Mouse (Mus musculus): ENCODE results near the gene Enah. TPM values are rescaled to one million over a fixed set of nuclear protein-coding genes. Genes with fewer than 3 reads are reported as not detected.

Enah gene
- 0.57 and 0.72 TPM in 2 replicates for total RNA-seq (2014; fragmentation: Nextera tagmentation)
- 0.11 and 4.9 TPM in 2 replicates for total RNA-seq (2017)

DNA sequence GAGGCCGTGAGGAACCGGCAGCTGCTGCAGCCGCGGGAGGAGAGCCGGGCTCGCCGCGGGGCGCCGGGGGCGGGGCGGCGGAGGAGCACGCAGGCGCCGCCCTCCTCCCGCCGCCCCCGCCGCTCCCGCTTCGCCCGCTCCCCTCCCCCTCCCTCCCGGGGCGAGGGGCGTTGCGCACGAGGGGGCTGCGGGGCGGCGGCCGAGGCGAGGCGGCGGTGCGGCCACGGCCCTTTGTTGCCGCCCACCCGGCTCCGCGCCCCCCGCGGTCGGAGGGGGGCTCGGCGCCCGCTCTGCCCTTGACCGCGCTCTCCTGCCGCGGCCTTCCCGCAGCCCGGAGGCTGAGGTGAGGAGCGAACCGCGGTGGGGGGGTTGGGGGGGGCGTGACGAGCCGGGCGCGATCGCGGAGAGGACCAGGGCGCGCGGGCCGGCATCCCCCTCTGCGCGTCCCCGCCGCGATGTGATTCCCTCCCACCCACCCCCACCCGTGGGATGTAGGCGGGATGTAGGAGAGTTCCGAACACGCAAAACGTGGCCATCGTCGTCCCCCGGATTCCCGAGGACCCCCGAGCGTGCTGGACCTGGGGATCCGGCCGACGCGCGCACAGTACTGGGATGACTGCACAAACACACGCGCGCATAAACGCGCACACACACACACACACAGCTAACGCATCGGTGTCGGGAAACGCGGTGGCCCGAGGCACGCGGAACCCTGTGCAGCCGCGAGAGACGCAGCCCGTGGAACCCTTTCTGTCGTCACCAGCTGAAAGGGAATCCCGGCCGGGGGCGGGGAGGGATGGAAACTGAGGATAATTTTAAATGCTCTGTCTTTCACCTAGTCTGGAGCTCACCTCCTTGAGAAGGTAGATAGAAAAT, at the start of gene Enah:
Gene Enah, minus strand, starts transcription at position 65 of the 876 bp plus-strand sequence.
- 0 out of 2 replicates have a peak, but pooled peaks have one; percentile 29 for ATAC-seq (replicated peaks; ENCODE audit: low FRiP score, low TSS enrichment, poor library complexity, severe bottlenecking)

- no peak for ATAC-seq (replicated peaks; ENCODE audit: low FRiP score, low TSS enrichment, poor library complexity, severe bottlenecking)
Observed at GRCm38 (mm10) chr1:182068136-182068535, 48.3 kb upstream of the Enah start.

GRCm38 (mm10) chr1:182066527-182067465, 47.0 kb upstream of the Enah start:
- no peak for ATAC-seq (replicated peaks; ENCODE audit: low FRiP score, low TSS enrichment, poor library complexity, severe bottlenecking)

- no peak for ATAC-seq (replicated peaks; ENCODE audit: low FRiP score, low TSS enrichment, poor library complexity, severe bottlenecking)
Observed at GRCm38 (mm10) chr1:182063716-182064115, 43.9 kb upstream of the Enah start.

- no peak for ATAC-seq (replicated peaks; ENCODE audit: low FRiP score, low TSS enrichment, poor library complexity, severe bottlenecking)
Observed at GRCm38 (mm10) chr1:182062801-182063200, 43.0 kb upstream of the Enah start.

- ATAC-seq (replicated peaks; ENCODE audit: low FRiP score, low TSS enrichment, poor library complexity, severe bottlenecking) = no peak
Observed at GRCm38 (mm10) chr1:182061203-182061602, 41.4 kb upstream of the Enah start.

DNA sequence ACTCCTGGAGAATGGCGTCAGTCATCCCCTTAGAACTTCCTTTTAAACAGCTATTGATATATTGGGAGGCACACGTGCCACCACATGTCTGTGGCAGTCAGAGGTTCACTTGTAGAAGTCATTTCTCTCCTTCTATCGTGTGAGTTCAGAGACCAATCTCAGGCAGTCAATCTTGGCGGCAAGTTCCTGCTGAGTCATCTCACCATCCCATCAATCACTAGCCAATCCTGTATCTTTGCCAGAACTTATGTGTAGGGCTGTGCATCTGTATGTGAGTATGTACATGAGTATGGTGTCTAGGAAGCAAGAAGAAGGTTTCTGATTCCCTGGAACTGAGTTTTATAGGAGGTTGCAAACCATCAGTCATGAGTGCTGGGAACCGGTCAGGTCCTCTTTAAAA, 40.0 kb upstream of the Enah start:
- no peak for ATAC-seq (replicated peaks; ENCODE audit: low FRiP score, low TSS enrichment, poor library complexity, severe bottlenecking)

GRCm38 (mm10) chr1:182057998-182058397, 38.2 kb upstream of the Enah start:
- no peak for ATAC-seq (replicated peaks; ENCODE audit: low FRiP score, low TSS enrichment, poor library complexity, severe bottlenecking)

- ATAC-seq (replicated peaks; ENCODE audit: low FRiP score, low TSS enrichment, poor library complexity, severe bottlenecking) = no peak
Observed at GRCm38 (mm10) chr1:182055122-182055521, 35.3 kb upstream of the Enah start.

GRCm38 (mm10) chr1:182054651-182055050, 34.9 kb upstream of the Enah start:
- no peak for ATAC-seq (replicated peaks; ENCODE audit: low FRiP score, low TSS enrichment, poor library complexity, severe bottlenecking)

DNA sequence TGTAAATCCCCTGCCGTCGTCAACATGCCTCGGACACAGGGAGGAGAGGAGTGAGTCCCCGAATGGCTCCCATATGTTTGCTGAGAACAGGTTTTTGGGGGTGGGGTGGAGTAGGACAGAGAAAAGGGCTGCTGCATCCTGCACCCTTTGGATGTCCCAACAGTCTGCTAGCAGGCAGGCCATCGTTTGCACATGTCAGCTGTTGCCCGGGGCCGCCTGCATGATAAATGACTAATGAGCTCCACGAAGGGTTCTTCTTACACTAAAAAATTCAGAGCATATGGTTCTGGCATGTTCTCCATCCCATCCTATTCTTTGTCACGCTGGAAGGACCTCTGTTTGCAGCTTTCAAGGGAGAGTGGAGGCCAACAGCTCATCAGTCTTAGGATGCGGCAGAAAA, 33.2 kb upstream of the Enah start:
- no peak for ATAC-seq (replicated peaks; ENCODE audit: low FRiP score, low TSS enrichment, poor library complexity, severe bottlenecking)

GRCm38 (mm10) chr1:182052385-182052784, 32.6 kb upstream of the Enah start:
- ATAC-seq (replicated peaks; ENCODE audit: low FRiP score, low TSS enrichment, poor library complexity, severe bottlenecking) = no peak

DNA sequence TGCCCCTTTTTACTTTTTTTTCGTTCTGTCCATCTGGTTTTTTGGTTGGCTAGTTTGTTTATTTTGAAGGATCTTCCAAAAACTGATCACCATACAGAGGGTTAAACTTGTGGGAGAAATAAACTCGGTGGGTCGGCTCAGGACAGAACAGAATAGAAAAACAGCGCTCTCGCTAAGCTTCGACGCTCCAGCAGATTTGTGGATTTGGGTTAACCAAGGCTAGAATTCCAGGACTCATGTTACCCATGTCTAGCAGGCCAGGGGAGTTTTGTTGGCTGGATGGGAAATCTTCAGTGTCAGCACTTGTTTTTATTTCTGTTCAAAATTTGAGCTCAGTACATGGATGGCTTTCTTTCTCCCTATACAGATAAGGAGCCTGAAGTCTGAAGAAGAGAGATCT, 30.0 kb upstream of the Enah start:
- no peak for ATAC-seq (replicated peaks; ENCODE audit: low FRiP score, low TSS enrichment, poor library complexity, severe bottlenecking)

DNA sequence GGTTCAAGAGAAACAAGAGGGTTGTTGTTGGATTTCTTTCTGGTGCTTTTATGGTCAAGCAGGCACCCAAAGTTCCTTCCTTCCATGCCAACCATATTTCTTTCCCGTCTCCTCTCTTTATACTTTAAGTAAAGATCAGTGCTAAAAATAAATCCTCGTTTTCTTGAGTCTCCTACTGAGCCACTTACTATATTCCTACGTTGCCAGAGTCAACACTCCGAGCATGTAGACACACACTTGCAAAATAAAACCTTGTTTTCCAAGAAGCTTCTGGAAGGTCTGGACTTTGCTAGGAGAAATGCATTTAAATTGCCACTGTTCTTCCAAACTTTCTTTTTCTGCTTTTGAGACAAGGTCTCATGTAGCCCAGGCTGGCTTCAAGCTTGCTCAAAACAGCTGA, 28.3 kb upstream of the Enah start:
- ATAC-seq (replicated peaks; ENCODE audit: low FRiP score, low TSS enrichment, poor library complexity, severe bottlenecking) = no peak

GRCm38 (mm10) chr1:182047016-182047690, 27.4 kb upstream of the Enah start:
- ATAC-seq (replicated peaks; ENCODE audit: low FRiP score, low TSS enrichment, poor library complexity, severe bottlenecking) = no peak

GRCm38 (mm10) chr1:182045208-182045607, 25.4 kb upstream of the Enah start:
- no peak for ATAC-seq (replicated peaks; ENCODE audit: low FRiP score, low TSS enrichment, poor library complexity, severe bottlenecking)

DNA sequence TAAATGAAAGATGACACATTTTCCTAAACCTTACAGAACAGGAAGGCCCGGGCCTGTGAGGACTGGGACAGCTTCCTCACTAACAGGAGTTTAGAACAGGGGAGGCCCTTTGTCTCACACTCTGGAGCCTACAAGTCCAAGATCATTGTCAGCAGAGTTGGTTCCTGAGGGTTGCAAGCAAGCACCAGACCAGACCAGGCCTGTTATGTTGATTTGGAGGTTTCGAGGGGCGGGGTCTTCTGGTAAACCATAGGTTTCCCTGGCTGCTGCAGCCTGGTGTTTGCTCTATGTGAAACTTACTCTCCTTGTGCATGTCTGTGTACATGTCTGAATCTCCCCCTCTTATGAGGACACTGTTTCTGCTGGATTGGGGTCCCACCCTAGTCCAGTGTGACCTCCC, 20.7 kb upstream of the Enah start:
- ATAC-seq (replicated peaks; ENCODE audit: low FRiP score, low TSS enrichment, poor library complexity, severe bottlenecking) = no peak

DNA sequence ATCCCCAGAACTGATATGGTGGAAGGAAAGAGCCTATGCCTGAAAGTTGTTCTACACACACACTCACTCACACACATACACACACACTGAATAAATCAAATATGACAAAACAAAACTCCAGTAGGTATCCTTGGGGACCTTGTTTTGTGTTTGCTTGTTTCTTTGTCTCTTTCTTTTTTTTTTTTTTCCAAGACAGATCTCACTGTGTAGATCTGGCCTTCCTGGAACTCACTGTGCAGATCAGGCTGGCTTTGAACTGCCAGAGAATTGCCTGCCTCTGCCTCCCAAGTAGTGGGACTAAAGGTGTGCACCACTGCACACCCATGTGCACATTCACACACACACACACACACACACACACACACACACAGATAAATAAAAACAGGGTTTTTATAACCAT, 12.0 kb upstream of the Enah start:
- no peak for ATAC-seq (replicated peaks; ENCODE audit: low FRiP score, low TSS enrichment, poor library complexity, severe bottlenecking)

DNA sequence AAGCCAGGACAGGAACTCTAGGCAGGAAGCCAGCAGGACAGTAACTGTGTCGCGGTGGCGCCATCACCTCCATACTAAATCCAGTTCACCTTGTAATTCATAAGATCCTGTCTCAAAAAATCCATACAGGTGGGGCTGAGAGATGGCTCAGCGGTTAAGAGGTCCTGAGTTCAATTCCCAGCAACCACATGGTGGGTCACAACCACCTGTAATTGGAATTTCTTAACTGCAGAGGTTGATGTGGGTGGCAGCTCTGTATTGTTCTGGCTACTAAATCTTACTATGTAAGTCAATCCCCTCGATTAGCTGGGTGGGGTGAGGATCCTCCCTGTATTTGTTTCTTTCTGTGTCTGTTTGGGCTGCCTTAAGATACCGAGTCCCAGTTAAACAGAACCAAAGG, 11.3 kb upstream of the Enah start:
- ATAC-seq (replicated peaks; ENCODE audit: low FRiP score, low TSS enrichment, poor library complexity, severe bottlenecking) = no peak
